Mouse (Mus musculus) limb, embryonic 13.5 days (tissue): ENCODE measurements around the gene Prps1l1. TPM values are rescaled to one million over a fixed set of nuclear protein-coding genes. Genes with fewer than 3 reads are reported as not detected.

ENCODE experiments used
- polyA plus RNA-seq: library from polyadenylated mRNA; unstranded; fragments of >200 nt; fragmentation: Nextera tagmentation; extraction: Ambion mirVana; gene quantifications from 2 replicates; pipeline ENCODE4 v1.2.1, GENCODE M21; 2015

The Prps1l1 gene
- polyA plus RNA-seq, 1 experiment from 2014 or later = not detected

Other genes with a start within 250 kb of the Prps1l1 start
- 8.4 and 8.5 TPM in 2 replicates for gene Hdac9, start 67.7 kb upstream of the Prps1l1 start, polyA plus RNA-seq
- gene Snx13, start 62.4 kb downstream of the Prps1l1 start, polyA plus RNA-seq = 24.1 and 26.1 TPM in 2 replicates